Mouse (Mus musculus) thymus, postnatal 25 days (tissue): ENCODE data around the gene Gm10318.

ENCODE experiments used
- DNase-seq: peaks from one replicate; pipeline ENCODE4 v3.0.0; 2022

Gm10318 gene

DNA sequence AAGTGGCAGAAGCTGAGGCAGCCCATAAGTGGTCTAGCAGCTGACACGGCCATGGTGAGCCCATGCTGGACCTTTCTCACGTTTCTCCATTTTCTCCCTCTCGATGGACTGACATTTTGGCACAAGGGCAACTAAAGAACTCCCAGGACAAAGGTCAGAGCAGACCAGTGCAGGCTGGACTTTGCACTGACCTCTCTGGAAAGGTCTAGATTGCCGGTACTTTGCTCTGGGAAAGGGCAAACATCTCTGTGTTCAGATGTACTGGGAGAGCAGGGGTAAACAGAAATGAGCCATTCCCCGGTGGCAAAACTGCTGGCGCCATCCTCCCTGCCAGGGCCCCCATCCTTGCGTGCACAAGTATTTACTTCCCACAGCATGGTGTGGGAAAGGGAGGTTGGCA, 47.5 kb downstream of the Gm10318 start:
- DNase-seq, result no peak

- DNase-seq, result no peak
Observed at GRCm38 (mm10) chr10:77900903-77901818, 48.5 kb downstream of the Gm10318 start.

DNA sequence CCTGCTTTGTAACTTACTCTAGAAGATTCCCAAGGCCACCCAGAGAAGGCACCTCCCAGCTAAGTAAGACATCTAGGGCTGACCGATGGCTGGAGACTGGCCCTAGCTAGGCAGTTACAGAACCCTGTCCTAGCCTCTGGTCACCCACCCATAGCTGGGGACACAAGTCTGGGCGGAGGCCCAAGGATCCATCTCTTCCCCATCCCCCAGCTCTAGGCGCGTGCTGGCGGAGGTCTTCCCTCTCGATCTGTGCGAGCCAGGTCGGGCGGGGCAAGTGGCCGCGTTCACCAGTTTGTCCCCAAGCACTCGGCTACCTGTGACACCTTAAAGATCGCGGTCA, 49.2 kb downstream of the Gm10318 start:
- no peak for DNase-seq

GRCm38 (mm10) chr10:77902211-77902893, 49.7 kb downstream of the Gm10318 start, which contains the start of gene Lrrc3:
Gene Lrrc3, minus strand, starts transcription at chr10:77902536.
- DNase-seq, result peak; percentile 42

DNA sequence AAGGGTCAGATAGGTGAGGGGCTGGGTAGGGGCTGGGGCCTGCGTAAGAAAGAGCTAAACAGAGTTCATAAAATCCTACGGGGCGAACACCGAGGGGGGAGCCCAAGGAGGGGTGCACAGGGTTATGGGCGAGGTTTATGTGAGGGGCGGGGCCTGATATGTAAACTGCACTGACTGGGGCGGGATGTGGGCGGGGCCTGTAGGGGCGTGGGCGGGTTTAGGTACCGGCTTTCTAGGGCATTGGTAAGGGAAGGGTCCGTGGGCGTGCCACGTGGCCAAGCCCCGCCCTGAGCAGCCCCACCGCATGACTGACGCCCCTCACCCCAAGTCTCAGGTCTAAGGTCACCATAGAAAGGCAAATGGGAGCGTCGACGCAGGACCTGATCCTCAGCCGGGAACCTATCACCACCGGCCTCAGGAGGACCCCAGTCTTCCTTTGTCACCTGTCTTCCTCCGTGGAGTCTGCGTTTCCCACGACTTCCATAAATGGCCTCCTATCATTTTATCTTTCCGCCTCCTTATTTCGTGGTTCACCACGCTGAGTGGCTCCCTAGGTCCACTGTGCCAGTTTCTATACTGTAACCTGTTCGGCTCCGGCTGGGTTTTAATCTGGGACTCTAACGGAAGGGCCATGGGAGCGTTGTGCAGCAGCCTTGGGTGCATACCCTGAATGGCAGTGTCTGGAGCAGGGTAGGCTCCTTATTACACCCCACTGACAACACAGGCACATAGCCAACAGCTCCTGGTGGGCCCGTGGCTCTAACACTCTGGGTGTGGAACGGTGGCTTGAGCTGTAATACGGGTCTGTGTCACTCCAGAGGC, 50.4 kb downstream of the Gm10318 start:
- no peak for DNase-seq
